Mouse (Mus musculus) CH12.LX (cell line): ENCODE results near the gene Gmpr. TPM values are rescaled to one million over a fixed set of nuclear protein-coding genes. Genes with fewer than 3 reads are reported as not detected.

Experiments used
- DNase-seq: peaks from one replicate; pipeline ENCODE4 v3.0.0-alpha.2; 2013; ENCODE audit errors: extremely low read depth
- H3K27ac ChIP-seq: 2 replicates; pipeline ENCODE4 v1.5.1; 2012; ENCODE audit warnings: low read depth, mild to moderate bottlenecking, control low read depth, moderate library complexity; ENCODE audit not compliant: insufficient read depth
- H3K27me3 ChIP-seq: replicated peaks from 2 replicates; pipeline ENCODE3; 2012; ENCODE audit warnings: inconsistent platforms
- H3K36me3 ChIP-seq, 2 experiments: replicated peaks in 1 of 2; 2 replicates each; pipeline versions ENCODE3 to v1.6.1; 2012; ENCODE audit warnings: inconsistent platforms in 1 of 2, low read length in 1 of 2, mild to moderate bottlenecking in 1 of 2, mixed read lengths in 1 of 2, moderate library complexity in 1 of 2; ENCODE audit not compliant: control insufficient read depth in 1 of 2, insufficient read depth in 1 of 2
- H3K4me1 ChIP-seq, 2 experiments: 2 replicates each; pipeline ENCODE4 v1.6.1; 2012; ENCODE audit warnings: inconsistent platforms in 1 of 2, moderate library complexity in 1 of 2; ENCODE audit not compliant: insufficient read depth in 2 of 2, control insufficient read depth in 1 of 2
- H3K4me2 ChIP-seq: 2 replicates; pipeline ENCODE4 v1.6.1; 2012; ENCODE audit warnings: low read depth, mild to moderate bottlenecking, control low read depth; ENCODE audit not compliant: poor library complexity, insufficient read depth, severe bottlenecking
- H3K4me3 ChIP-seq, 3 experiments: fragments of 150-350 bp in 1 of 3; sonication (generic) in 1 of 3; replicated peaks in 1 of 3; 2 replicates each; pipeline versions ENCODE3 to v1.5.1; 2011 to 2012; ENCODE audit warnings: low read depth in 2 of 3, low read length in 2 of 3, mild to moderate bottlenecking in 2 of 3, moderate library complexity in 2 of 3, control low read depth in 1 of 3, improper control_type of control experiment in 1 of 3, inconsistent platforms in 1 of 3, mixed read lengths in 1 of 3; ENCODE audit not compliant: poor library complexity in 1 of 3
- H3K79me2 ChIP-seq: replicated peaks from 2 replicates; pipeline ENCODE4 v1.6.1; 2012; ENCODE audit warnings: mild to moderate bottlenecking, moderate library complexity; ENCODE audit not compliant: control insufficient read depth, poor library complexity, insufficient read depth, severe bottlenecking; ENCODE audit errors: extremely low read depth
- H3K9ac ChIP-seq: 2 replicates; pipeline ENCODE4 v1.6.1; 2012; ENCODE audit warnings: low read depth, mild to moderate bottlenecking, control low read depth, moderate library complexity; ENCODE audit not compliant: insufficient read depth
- H3K9me3 ChIP-seq: replicated peaks from 2 replicates; pipeline ENCODE3; 2012; ENCODE audit warnings: low read length, inconsistent platforms, mixed read lengths
- BHLHE40 ChIP-seq: IDR thresholded peaks from 2 replicates; pipeline ENCODE4 v1.6.1; 2011; ENCODE audit warnings: mild to moderate bottlenecking, low read depth, low read length, improper control_type of control experiment
- CHD2 ChIP-seq: IDR thresholded peaks from 2 replicates; pipeline ENCODE4 v1.6.1; 2011; ENCODE audit warnings: low read length, improper control_type of control experiment
- CTCF ChIP-seq, 2 experiments: IDR thresholded peaks in 1 of 2; conservative IDR thresholded peaks in 1 of 2; 2 replicates each; pipeline ENCODE4 v1.5.1; 2011 to 2012; ENCODE audit warnings: low read depth in 2 of 2, low read length in 2 of 2, improper control_type of control experiment in 1 of 2, inconsistent platforms in 1 of 2, mild to moderate bottlenecking in 1 of 2, moderate library complexity in 1 of 2
- ELF1 ChIP-seq: IDR thresholded peaks from 2 replicates; pipeline ENCODE4 v1.6.1; 2014; ENCODE audit warnings: low read depth, mild to moderate bottlenecking, inconsistent platforms, low read length, improper control_type of control experiment
- HCFC1 ChIP-seq: IDR thresholded peaks from 2 replicates; pipeline ENCODE4 v1.6.1; 2012; ENCODE audit warnings: low read depth, mild to moderate bottlenecking, inconsistent platforms, low read length, improper control_type of control experiment
- IRF4 ChIP-seq: IDR thresholded peaks from 2 replicates; pipeline ENCODE4 v1.6.1; 2014; ENCODE audit warnings: low read depth, mild to moderate bottlenecking, inconsistent platforms, low read length, improper control_type of control experiment
- MEF2A ChIP-seq: IDR thresholded peaks from 2 replicates; pipeline ENCODE4 v1.6.1; 2014; ENCODE audit warnings: low read depth, mild to moderate bottlenecking, inconsistent platforms, low read length, improper control_type of control experiment, borderline replicate concordance
- MYC ChIP-seq: IDR thresholded peaks from 2 replicates; pipeline ENCODE4 v1.6.1; 2011; ENCODE audit warnings: low read depth, mild to moderate bottlenecking, improper control_type of control experiment, low read length
- PAX5 ChIP-seq: IDR thresholded peaks from 2 replicates; pipeline ENCODE4 v1.6.1; 2012; ENCODE audit warnings: low read length, inconsistent platforms, mixed read lengths
- POLR2A ChIP-seq: IDR thresholded peaks from 2 replicates; pipeline ENCODE4 v1.6.1; 2011; ENCODE audit warnings: low read depth, mild to moderate bottlenecking, improper control_type of control experiment, low read length
- POLR2AphosphoS2 ChIP-seq: IDR thresholded peaks from 2 replicates; pipeline ENCODE4 v1.6.1; 2011; ENCODE audit warnings: low read depth, low read length, improper control_type of control experiment
- RAD21 ChIP-seq: IDR thresholded peaks from 2 replicates; pipeline ENCODE4 v1.6.1; 2011; ENCODE audit warnings: low read depth, mild to moderate bottlenecking, low read length, improper control_type of control experiment, moderate library complexity
- SMC3 ChIP-seq: IDR thresholded peaks from 2 replicates; pipeline ENCODE4 v1.6.1; 2011; ENCODE audit warnings: low read depth, low read length, improper control_type of control experiment
- TCF12 ChIP-seq: IDR thresholded peaks from 2 replicates; pipeline ENCODE4 v1.6.1; 2014; ENCODE audit warnings: low read depth, mild to moderate bottlenecking, inconsistent platforms, low read length, improper control_type of control experiment
- ZC3H11A ChIP-seq: IDR thresholded peaks from 2 replicates; pipeline ENCODE4 v1.6.1; 2012; ENCODE audit warnings: low read depth, mild to moderate bottlenecking, inconsistent platforms, low read length, improper control_type of control experiment
- ZMIZ1 ChIP-seq: IDR thresholded peaks from 2 replicates; pipeline ENCODE4 v1.6.1; 2012; ENCODE audit warnings: low read depth, mild to moderate bottlenecking, inconsistent platforms, low read length, improper control_type of control experiment
- ZNF384 ChIP-seq: IDR thresholded peaks from 2 replicates; pipeline ENCODE4 v1.6.1; 2012; ENCODE audit warnings: low read depth, low read length, improper control_type of control experiment, inconsistent platforms
- dilution Hi-C: fragments of 300-500 bp; cut with MboI; formaldehyde crosslinking; loops from 2 replicates; pipeline ENCODE4 v1.14.3; 2020; ENCODE audit warnings: low sequenced_read_pairs; ENCODE audit not compliant: extremely low pct_unique_long_range_greater_than_20kb, extremely low pct_ligation_motif_present
- in situ Hi-C: fragments of 300-500 bp; cut with MboI; formaldehyde crosslinking; loops from 3 replicates; pipeline ENCODE4 v1.14.3; 2019; ENCODE audit warnings: low sequenced_read_pairs, low pct_ligation_motif_present, low pct_unique_long_range_greater_than_20kb, mixed read lengths
- polyA plus RNA-seq: library from polyadenylated mRNA; unstranded; fragments of >175 nt; gene quantifications from 2 replicates; pipeline ENCODE4 v1.2.1, GENCODE M21; 2012; ENCODE audit warnings: low read depth; ENCODE audit not compliant: insufficient read length
- total RNA-seq, 2 experiments: library from RNA; depleted of rRNA; stranded (reverse); fragments of 300-350 nt in 1 of 2; fragments of >200 nt in 1 of 2; gene quantifications; 2 replicates each; pipeline ENCODE4 v1.2.3; 2012 to 2014

Gmpr gene
- total and polyA plus RNA-seq, 3 experiments = 0.55 to 2.2 (median 1.0) TPM

DNA sequence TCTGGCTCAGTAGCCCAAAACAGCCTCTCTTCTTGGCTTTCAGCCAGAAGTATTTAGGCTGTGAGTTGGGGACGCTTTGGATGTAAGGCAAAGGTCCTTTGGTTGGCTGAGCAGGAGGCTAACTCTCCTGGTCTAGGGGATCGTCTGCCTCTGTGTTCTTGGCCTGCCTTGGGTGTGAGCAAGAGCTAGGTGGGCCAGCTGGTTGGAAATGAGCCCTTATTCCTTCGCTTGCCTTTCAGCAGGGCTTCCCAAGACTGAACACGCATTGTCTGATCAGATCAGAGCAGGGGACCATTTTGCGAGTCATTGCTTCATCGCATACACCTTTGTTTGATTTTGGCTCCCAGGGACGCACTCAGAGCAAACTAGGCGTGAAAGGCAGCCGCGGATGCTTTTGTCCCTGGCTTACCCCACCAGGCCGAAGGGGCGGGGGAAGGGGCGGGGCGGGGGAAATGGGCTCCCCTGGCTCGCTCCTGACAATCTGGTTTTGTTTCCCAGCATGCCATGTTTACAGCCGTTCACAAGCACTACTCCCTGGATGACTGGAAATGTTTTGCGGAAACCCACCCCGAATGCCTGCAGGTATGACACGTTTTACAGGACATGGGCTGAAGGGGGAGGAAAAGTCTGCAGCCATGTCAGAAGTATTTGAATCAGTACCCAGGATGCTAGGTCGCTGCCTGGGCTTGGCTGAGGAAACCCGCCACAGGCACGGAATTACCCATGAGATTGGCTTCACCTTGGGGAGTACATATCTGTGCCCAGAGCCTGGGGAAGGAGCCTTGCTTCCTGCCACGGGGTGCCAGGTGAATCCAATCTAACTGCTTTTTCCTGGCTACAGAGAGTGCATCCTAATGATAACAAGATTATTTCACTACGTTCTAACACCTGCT, 9.5 kb downstream of the Gmpr start:
- Histone ChIP-seq H3K79me2 (no peaks in the 10 kb centered on the region), H3K4me3 (no peak overlapping the region), H3K27me3 (no peaks in the 10 kb centered on the region), H3K4me2 (no peak overlapping the region), H3K4me1 (peaks cover 0 to 4% of the 10 kb centered on the region in 2 experiments; a peak in 2 of 4 replicates), H3K9me3 (no peaks in the 10 kb centered on the region), H3K27ac (no peak overlapping the region), H3K36me3 (no peaks in the 10 kb centered on the region), H3K9ac (no peak overlapping the region)
- dilution Hi-C loops (no loop called here), in situ Hi-C loops (no loop called here)
- no peak for DNase-seq
- TF ChIP-seq IRF4 = no peak
- TF ChIP-seq CTCF (conservative IDR thresholded peaks at IDR 0.05 in 1 of 2, IDR thresholded peaks at IDR 0.05 in 1 of 2; ENCODE audit: low read depth in 2 of 2, low read length in 2 of 2) = no peak
- TF ChIP-seq ZC3H11A = no peak
- no peak for TF ChIP-seq MYC
- TF ChIP-seq PAX5 = no peak
- no peak for TF ChIP-seq SMC3
- no peak for TF ChIP-seq ELF1
- no peak for TF ChIP-seq POLR2A
- TF ChIP-seq ZMIZ1 = no peak
- TF ChIP-seq RAD21 = no peak
- TF ChIP-seq TCF12 = no peak
- TF ChIP-seq BHLHE40 = no peak
- TF ChIP-seq ZNF384 = no peak
- no peak for TF ChIP-seq MEF2A
- TF ChIP-seq CHD2 = no peak

GRCm38 (mm10) chr13:45524305-45524704, 17.1 kb downstream of the Gmpr start:
- Histone ChIP-seq H3K79me2 (no peaks in the 10 kb centered on the region), H3K36me3 (no peaks in the 10 kb centered on the region), H3K4me1 (peaks cover 0 to 7% of the 10 kb centered on the region in 2 experiments; a peak in 1 of 4 replicates), H3K27ac (no peak overlapping the region), H3K9me3 (no peaks in the 10 kb centered on the region), H3K4me3 (no peak overlapping the region), H3K9ac (no peak overlapping the region), H3K4me2 (no peak overlapping the region), H3K27me3 (no peaks in the 10 kb centered on the region)
- TF ChIP-seq HCFC1 = no peak
- no peak for TF ChIP-seq POLR2AphosphoS2
- in situ Hi-C loops = no loop called here
- dilution Hi-C loops = no loop called here
- no peak for DNase-seq
